Mouse (Mus musculus): ENCODE data around the gene Fam102a.

GRCm38 (mm10) chr2:32507906-32508305 is 27.2 kb upstream of the Fam102a start:
- TF ChIP-seq CTCF (IDR thresholded peaks at IDR 0.05; ENCODE audit: low read depth) (no peak), EP300 (IDR thresholded peaks at IDR 0.05; ENCODE audit: low read depth) (no peak)

All from liver, embryonic 14.5 days (tissue).